Mouse (Mus musculus): Measurements from ENCODE around the gene Atg4b. TPM values are rescaled to one million over a fixed set of nuclear protein-coding genes. Genes with fewer than 3 reads are reported as not detected.

Atg4b gene
- 94.2 and 103 TPM in 2 replicates for polyA plus RNA-seq (2014; fragmentation: Nextera tagmentation; extraction: Ambion mirVana)

DNA sequence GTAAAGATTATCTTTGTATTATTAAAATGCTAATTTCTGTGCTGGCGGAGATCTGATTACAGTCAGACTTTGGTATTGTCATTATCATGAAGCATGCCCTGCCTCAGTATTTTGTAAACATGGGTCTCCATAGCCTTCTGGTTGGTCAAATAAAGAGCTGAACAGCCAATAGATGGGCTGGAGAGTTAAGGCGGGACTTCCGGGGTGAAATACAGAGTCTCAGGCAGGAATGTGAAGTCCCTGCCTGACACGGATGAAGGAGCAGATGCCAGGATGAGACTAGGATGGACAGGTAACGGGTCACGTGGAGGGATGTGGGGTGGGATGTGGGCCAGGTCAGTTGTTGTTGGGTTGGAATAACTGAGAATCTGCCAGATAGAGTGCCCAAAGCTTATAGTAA lies at the start of gene Atg4b:
Gene Atg4b (plus strand): TSS at position 211 of the 400 bp plus-strand sequence.
- Histone ChIP-seq H3K4me3 (ENCODE audit: low read depth, low read length) (no peak within 1 kb of the TSS), H3K27ac (ENCODE audit: low read depth, low read length) (no peak within 1 kb of the TSS), H3K9me3 (ENCODE audit: control insufficient read depth, low read length) (no peaks in the 10 kb centered on the region), H3K36me3 (ENCODE audit: control insufficient read depth, insufficient read depth, low read length) (peaks cover 8% of the 10 kb centered on the region), H3K4me2 (no peak within 1 kb of the TSS), H3K27me3 (ENCODE audit: control insufficient read depth, insufficient read depth, low read length) (no peaks in the 10 kb centered on the region), H3K9ac (ENCODE audit: low read length) (no peak within 1 kb of the TSS), H3K4me1 (ENCODE audit: control insufficient read depth, insufficient read depth, low read length) (peaks cover 12% of the 10 kb centered on the region)
- no peak for ATAC-seq (ENCODE audit: low FRiP score)
- WGBS: 78% methylated on average over 6 of the region's 6 CpGs
- peak; percentile 62 for DNase-seq (ENCODE audit: low spot score, missing footprints)

DNA sequence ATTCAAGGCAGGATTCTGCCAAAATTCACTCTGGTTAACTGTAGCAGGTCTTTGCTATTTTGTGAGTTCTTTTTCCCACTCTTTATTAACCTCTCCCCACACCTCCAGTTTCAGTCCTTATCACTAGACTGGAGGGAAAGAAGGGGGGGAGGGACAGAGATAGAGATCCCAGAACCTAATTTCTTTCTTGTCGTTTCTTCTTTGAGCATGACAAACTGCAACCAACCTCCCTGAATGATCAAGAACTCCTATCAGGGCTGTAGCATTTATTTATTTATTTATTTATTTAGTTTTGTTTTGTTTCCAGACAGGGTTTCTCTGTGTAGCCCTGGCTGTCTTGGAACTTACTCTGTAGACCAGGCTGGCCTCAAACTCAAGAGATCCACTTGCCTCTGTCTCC lies 49.2 kb upstream of the Atg4b start:
- ATAC-seq (ENCODE audit: low FRiP score) (no peak), DNase-seq (ENCODE audit: low spot score, missing footprints) (peak; percentile 72)
- Histone ChIP-seq H3K9me3 (ENCODE audit: control insufficient read depth, low read length) (no peaks in the 10 kb centered on the region), H3K27me3 (ENCODE audit: control insufficient read depth, insufficient read depth, low read length) (no peaks in the 10 kb centered on the region), H3K9ac (ENCODE audit: low read length) (no peak overlapping the region), H3K36me3 (ENCODE audit: control insufficient read depth, insufficient read depth, low read length) (no peaks in the 10 kb centered on the region), H3K27ac (ENCODE audit: low read depth, low read length) (no peak overlapping the region), H3K4me1 (ENCODE audit: control insufficient read depth, insufficient read depth, low read length) (no peaks in the 10 kb centered on the region), H3K4me3 (ENCODE audit: low read depth, low read length) (no peak overlapping the region), H3K4me2 (no peak overlapping the region)
- 97% methylated on average over 1 of the region's 1 CpGs for WGBS

DNA sequence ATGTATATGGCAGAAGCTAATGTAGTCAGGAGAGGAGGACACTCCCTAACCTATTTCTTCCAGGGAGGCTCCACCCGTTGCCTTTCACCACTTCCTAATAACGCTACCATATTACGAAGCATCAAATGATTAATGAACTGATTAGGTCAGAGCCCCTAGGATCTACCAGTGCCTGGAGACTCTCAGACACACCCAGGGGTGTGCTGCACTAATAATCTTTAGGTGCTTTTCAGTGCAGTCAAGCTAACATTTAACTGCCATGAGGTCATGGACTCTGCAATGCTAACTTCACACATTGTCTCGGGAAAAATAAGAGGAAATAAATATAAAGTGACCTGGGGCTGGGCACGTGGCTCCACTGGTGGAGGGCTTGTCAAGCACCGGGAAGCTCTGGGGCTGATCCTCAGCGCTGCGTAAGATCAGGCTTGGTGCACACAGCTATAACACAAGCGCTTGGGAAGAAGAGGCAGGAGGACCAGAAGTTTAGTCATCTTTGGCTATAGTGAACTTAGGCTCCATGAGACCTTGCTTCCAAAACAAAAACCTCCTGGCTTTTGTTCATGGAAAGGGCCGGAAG lies 47.7 kb upstream of the Atg4b start:
- no peak overlapping the region for H3K4me2 ChIP-seq
- H3K36me3 ChIP-seq (ENCODE audit: control insufficient read depth, insufficient read depth, low read length): no peaks in the 10 kb centered on the region
- no peak overlapping the region for H3K4me3 ChIP-seq (ENCODE audit: low read depth, low read length)
- peak; percentile 37 for DNase-seq (ENCODE audit: low spot score, missing footprints)
- no peaks in the 10 kb centered on the region for H3K27me3 ChIP-seq (ENCODE audit: control insufficient read depth, insufficient read depth, low read length)
- H3K9me3 ChIP-seq (ENCODE audit: control insufficient read depth, low read length): no peaks in the 10 kb centered on the region
- ATAC-seq (ENCODE audit: low FRiP score): no peak
- H3K27ac ChIP-seq (ENCODE audit: low read depth, low read length): no peak overlapping the region
- H3K9ac ChIP-seq (ENCODE audit: low read length): no peak overlapping the region
- WGBS: 94% methylated on average over 10 of the region's 10 CpGs
- no peaks in the 10 kb centered on the region for H3K4me1 ChIP-seq (ENCODE audit: control insufficient read depth, insufficient read depth, low read length)

DNA sequence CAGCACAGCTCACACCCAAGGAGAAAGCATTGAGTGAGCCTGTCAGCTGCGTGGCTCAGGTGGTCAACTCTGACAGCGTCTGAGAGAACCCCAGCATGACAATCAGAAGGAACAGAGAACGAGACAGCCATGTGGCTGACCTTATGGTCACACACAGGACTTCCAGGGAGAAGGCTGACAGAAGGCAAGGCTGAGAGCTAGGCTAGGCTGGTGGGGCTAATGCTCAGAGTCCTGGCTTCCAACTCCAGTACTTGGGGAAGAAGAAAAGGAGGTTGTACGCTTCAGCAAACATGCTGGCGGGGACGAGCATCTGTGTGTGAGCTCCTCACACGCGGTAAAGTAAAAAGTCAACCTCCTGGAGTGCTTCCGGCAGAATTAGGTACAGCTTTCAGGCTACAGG lies 47.0 kb upstream of the Atg4b start:
- H3K36me3 ChIP-seq (ENCODE audit: control insufficient read depth, insufficient read depth, low read length): no peaks in the 10 kb centered on the region
- H3K9ac ChIP-seq (ENCODE audit: low read length): no peak overlapping the region
- no peak overlapping the region for H3K4me2 ChIP-seq
- no peak overlapping the region for H3K27ac ChIP-seq (ENCODE audit: low read depth, low read length)
- no peak overlapping the region for H3K4me3 ChIP-seq (ENCODE audit: low read depth, low read length)
- ATAC-seq (ENCODE audit: low FRiP score) (no peak), DNase-seq (ENCODE audit: low spot score, missing footprints) (no peak)
- no peaks in the 10 kb centered on the region for H3K4me1 ChIP-seq (ENCODE audit: control insufficient read depth, insufficient read depth, low read length)
- no peaks in the 10 kb centered on the region for H3K27me3 ChIP-seq (ENCODE audit: control insufficient read depth, insufficient read depth, low read length)
- no peaks in the 10 kb centered on the region for H3K9me3 ChIP-seq (ENCODE audit: control insufficient read depth, low read length)
- WGBS: 88% methylated on average over 9 of the region's 9 CpGs

DNA sequence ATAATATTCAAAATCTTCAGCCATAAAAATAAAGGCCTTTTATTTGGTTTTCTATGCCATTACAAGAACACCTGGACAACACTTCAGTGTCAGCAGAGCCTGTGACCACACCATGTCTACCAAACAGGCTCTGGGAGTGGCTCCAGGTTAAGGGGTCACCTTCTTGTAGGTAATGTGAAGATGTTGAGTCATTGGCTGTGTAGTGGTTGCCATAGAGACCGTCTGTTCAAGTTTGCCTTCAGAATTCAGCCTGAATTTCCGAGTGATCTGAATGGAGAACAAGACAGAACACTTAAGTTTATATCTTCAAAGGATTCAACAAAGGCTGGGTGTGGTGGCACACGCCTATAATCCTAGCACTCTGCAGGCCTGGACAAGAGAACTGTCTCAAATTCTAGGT lies 45.9 kb upstream of the Atg4b start:
- no peak overlapping the region for H3K27ac ChIP-seq (ENCODE audit: low read depth, low read length)
- 69% methylated on average over 3 of the region's 3 CpGs for WGBS
- H3K4me3 ChIP-seq (ENCODE audit: low read depth, low read length): no peak overlapping the region
- H3K36me3 ChIP-seq (ENCODE audit: control insufficient read depth, insufficient read depth, low read length): no peaks in the 10 kb centered on the region
- ATAC-seq (ENCODE audit: low FRiP score) (no peak), DNase-seq (ENCODE audit: low spot score, missing footprints) (no peak)
- no peaks in the 10 kb centered on the region for H3K4me1 ChIP-seq (ENCODE audit: control insufficient read depth, insufficient read depth, low read length)
- no peak overlapping the region for H3K9ac ChIP-seq (ENCODE audit: low read length)
- no peaks in the 10 kb centered on the region for H3K9me3 ChIP-seq (ENCODE audit: control insufficient read depth, low read length)
- H3K27me3 ChIP-seq (ENCODE audit: control insufficient read depth, insufficient read depth, low read length): no peaks in the 10 kb centered on the region
- no peak overlapping the region for H3K4me2 ChIP-seq

DNA sequence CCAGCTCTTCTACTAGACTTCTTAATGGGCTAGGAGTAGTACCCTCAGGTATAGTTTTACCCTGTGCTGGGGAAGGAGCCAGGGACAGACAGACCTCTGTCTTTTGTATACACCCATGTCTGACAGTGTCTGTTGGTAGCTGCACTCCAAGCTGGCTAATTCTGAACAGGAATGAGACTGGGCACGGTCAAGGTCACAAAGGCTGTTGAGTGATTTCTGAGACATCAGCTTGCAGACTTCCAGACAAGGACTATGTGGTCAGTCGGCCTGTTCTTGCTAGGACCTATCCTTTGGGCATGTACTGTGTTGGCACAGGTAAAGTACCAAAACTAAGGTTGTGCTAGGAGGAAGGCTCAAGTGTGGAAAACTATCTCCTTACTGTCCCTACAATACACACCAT lies 35.1 kb upstream of the Atg4b start:
- no peak for ATAC-seq (ENCODE audit: low FRiP score)
- WGBS: 80% methylated on average over 2 of the region's 2 CpGs
- no peak for DNase-seq (ENCODE audit: low spot score, missing footprints)
- Histone ChIP-seq H3K36me3 (ENCODE audit: control insufficient read depth, insufficient read depth, low read length) (no peaks in the 10 kb centered on the region), H3K9ac (ENCODE audit: low read length) (no peak overlapping the region), H3K4me3 (ENCODE audit: low read depth, low read length) (no peak overlapping the region), H3K4me2 (no peak overlapping the region), H3K27ac (ENCODE audit: low read depth, low read length) (no peak overlapping the region), H3K27me3 (ENCODE audit: control insufficient read depth, insufficient read depth, low read length) (no peaks in the 10 kb centered on the region), H3K9me3 (ENCODE audit: control insufficient read depth, low read length) (no peaks in the 10 kb centered on the region), H3K4me1 (ENCODE audit: control insufficient read depth, insufficient read depth, low read length) (no peaks in the 10 kb centered on the region)

DNA sequence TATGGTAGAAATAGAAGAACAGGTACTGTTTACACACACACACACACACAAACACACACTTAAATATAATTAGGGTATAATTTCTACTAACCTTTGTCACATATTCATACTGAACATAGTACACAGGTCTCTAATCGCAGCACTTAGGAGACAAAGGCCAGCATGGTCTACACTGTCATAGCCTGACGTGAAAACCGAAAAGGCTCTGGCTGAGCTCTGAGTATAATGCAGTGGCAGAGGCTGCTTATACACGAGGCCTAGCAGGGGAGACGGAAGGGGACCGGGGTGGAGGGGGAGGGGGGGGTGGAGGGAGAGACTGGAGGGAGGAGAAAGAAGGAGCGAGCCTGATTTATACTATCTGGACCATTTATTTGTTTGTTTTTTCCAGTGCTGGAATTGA lies 29.7 kb upstream of the Atg4b start:
- 62% methylated on average over 7 of the region's 7 CpGs for WGBS
- H3K4me3 ChIP-seq (ENCODE audit: low read depth, low read length): no peak overlapping the region
- no peak overlapping the region for H3K27ac ChIP-seq (ENCODE audit: low read depth, low read length)
- H3K9me3 ChIP-seq (ENCODE audit: control insufficient read depth, low read length): no peaks in the 10 kb centered on the region
- H3K36me3 ChIP-seq (ENCODE audit: control insufficient read depth, insufficient read depth, low read length): no peaks in the 10 kb centered on the region; the same call in 1 of the 2 replicates
- H3K27me3 ChIP-seq (ENCODE audit: control insufficient read depth, insufficient read depth, low read length): no peaks in the 10 kb centered on the region
- no peak overlapping the region for H3K4me2 ChIP-seq
- DNase-seq (ENCODE audit: low spot score, missing footprints) (no peak), ATAC-seq (ENCODE audit: low FRiP score) (no peak)
- H3K4me1 ChIP-seq (ENCODE audit: control insufficient read depth, insufficient read depth, low read length): no peaks in the 10 kb centered on the region
- no peak overlapping the region for H3K9ac ChIP-seq (ENCODE audit: low read length)

DNA sequence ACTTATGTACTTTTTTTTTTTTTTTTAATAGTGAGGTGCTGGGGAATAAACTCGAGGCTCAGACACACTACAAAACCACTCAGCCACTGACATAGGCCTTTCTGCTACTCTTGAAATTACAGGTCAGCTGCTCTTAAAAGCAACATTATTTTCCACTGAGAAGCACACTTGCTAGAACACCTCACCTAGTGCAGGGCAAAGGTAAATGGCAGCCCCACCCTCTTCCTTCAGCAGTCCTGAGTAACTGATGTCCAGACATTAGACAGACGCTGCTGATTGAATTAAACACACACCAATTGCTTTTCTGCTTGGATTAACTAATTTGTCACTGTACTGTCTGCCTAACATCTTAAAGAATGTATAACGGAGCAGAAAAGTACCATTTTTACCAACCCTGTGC lies 26.7 kb upstream of the Atg4b start:
- H3K36me3 ChIP-seq (ENCODE audit: control insufficient read depth, insufficient read depth, low read length): no peaks in the 10 kb centered on the region; the same call in 1 of the 2 replicates
- H3K27ac ChIP-seq (ENCODE audit: low read depth, low read length): no peak overlapping the region
- DNase-seq (ENCODE audit: low spot score, missing footprints): no peak
- H3K27me3 ChIP-seq (ENCODE audit: control insufficient read depth, insufficient read depth, low read length): no peaks in the 10 kb centered on the region
- no peak overlapping the region for H3K4me3 ChIP-seq (ENCODE audit: low read depth, low read length)
- no peak overlapping the region for H3K4me2 ChIP-seq
- H3K9me3 ChIP-seq (ENCODE audit: control insufficient read depth, low read length): no peaks in the 10 kb centered on the region
- WGBS: 94% methylated on average over 3 of the region's 3 CpGs
- H3K4me1 ChIP-seq (ENCODE audit: control insufficient read depth, insufficient read depth, low read length): no peaks in the 10 kb centered on the region
- no peak for ATAC-seq (ENCODE audit: low FRiP score)
- no peak overlapping the region for H3K9ac ChIP-seq (ENCODE audit: low read length)

DNA sequence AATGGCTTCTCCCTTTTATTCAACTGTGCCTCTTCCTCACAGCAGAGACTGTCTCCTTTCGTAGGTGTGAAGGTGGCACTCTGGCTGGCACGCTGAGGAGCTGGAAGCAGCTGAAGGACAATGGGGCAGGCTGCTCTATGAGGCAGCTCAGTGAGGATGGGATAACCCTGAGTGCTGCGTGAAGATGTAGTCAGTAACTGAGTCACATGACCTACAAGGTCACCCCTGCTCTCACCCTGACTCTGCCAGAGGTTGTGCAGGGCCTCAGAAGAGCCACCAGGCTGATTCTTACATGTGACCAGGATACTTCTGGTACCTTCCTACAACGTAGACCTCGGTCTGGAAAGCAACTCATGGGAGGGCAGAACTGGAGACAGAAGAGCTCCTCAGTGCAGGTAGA lies 25.6 kb upstream of the Atg4b start:
- no peak overlapping the region for H3K27ac ChIP-seq (ENCODE audit: low read depth, low read length)
- no peak overlapping the region for H3K9ac ChIP-seq (ENCODE audit: low read length)
- ATAC-seq (ENCODE audit: low FRiP score) (no peak), DNase-seq (ENCODE audit: low spot score, missing footprints) (no peak)
- no peaks in the 10 kb centered on the region for H3K9me3 ChIP-seq (ENCODE audit: control insufficient read depth, low read length)
- no peak overlapping the region for H3K4me2 ChIP-seq
- no peaks in the 10 kb centered on the region; the same call in 1 of the 2 replicates for H3K36me3 ChIP-seq (ENCODE audit: control insufficient read depth, insufficient read depth, low read length)
- no peaks in the 10 kb centered on the region for H3K4me1 ChIP-seq (ENCODE audit: control insufficient read depth, insufficient read depth, low read length)
- no peak overlapping the region for H3K4me3 ChIP-seq (ENCODE audit: low read depth, low read length)
- 88% methylated on average over 5 of the region's 5 CpGs for WGBS
- H3K27me3 ChIP-seq (ENCODE audit: control insufficient read depth, insufficient read depth, low read length): no peaks in the 10 kb centered on the region

Measured in midbrain, embryonic 11.5 days (tissue).